Mouse (Mus musculus) retina, postnatal 7 days (tissue): Measurements from ENCODE around the gene Ttll6.

Experiments used
- DNase-seq: peaks from one replicate; pipeline ENCODE4 v3.0.0-alpha.2; 2012; ENCODE audit warnings: low read depth, low spot score

Gene Ttll6

DNA sequence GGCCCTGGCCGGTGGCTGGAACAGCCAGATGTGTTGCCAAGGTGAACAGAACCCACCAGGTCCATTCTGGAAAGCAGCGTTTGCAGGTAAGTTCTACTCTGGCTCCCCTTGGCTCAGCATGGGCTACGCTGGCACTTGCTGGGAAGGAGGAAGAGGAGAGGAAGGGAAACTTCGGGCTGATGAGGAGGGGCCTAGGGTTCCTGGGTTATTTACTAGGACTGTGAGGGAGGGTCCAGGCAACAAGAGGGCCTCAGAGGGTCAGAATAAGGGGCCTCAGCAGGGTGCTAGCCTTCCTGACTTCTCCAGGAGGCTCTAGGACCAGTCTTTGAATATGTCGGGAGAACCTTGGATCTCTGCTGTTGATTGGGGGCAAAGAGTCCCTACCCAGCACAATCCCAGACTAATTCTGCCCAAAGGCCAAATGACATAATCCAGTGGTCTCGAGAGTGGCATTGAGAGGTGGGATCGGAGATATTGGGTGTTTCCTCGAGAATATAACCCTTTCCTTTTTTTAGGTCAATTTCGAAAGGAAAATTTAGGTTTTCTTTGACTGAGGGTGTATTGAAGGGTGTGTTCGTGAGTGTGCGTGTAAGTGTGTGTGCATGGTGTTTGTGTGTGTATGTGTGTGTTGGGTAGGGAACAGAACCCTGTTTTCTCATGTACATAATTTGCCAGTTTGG, 61.5 kb downstream of the Ttll6 start:
- DNase-seq: no peak

DNA sequence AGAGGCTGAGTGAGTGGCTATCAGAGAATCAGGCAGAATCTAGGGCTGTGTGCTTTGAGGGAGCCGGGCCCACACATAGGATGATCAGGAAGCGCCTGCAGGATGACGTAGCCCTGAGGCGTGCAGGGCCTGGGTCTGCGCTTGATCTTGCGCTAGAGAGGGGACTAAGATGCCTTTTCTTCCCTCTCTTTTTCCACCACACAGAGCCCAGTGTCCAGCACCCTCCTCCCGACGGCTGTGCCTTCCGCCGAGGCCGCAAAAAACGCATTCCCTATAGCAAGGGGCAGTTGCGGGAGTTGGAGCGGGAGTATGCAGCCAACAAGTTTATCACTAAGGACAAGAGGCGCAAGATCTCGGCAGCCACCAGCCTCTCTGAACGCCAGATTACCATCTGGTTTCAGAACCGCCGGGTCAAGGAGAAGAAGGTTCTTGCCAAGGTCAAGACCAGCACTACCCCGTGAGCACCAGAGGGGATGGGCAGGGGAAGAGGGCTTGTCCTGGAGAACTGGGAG, 62.2 kb downstream of the Ttll6 start:
- no peak for DNase-seq

DNA sequence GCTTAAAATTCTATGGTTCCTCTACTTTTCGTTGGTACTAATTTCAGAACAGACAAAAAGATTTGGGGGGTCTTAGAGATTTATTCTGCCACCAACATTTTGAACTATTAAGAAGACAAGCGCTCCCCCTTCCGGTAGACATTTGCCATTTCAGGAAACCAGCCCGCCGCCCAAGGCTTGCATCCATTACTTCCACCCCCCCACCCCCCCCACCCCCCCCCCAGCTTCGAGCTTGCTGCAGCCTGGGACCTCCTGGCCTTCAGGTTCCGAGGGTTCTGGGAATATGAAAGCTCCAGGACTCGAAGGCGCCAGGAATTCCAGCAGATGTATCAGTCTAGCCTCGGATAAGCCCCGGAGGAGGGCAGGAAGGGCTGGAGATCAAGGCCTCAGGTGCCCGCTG, 65.1 kb downstream of the Ttll6 start:
- DNase-seq: no peak

DNA sequence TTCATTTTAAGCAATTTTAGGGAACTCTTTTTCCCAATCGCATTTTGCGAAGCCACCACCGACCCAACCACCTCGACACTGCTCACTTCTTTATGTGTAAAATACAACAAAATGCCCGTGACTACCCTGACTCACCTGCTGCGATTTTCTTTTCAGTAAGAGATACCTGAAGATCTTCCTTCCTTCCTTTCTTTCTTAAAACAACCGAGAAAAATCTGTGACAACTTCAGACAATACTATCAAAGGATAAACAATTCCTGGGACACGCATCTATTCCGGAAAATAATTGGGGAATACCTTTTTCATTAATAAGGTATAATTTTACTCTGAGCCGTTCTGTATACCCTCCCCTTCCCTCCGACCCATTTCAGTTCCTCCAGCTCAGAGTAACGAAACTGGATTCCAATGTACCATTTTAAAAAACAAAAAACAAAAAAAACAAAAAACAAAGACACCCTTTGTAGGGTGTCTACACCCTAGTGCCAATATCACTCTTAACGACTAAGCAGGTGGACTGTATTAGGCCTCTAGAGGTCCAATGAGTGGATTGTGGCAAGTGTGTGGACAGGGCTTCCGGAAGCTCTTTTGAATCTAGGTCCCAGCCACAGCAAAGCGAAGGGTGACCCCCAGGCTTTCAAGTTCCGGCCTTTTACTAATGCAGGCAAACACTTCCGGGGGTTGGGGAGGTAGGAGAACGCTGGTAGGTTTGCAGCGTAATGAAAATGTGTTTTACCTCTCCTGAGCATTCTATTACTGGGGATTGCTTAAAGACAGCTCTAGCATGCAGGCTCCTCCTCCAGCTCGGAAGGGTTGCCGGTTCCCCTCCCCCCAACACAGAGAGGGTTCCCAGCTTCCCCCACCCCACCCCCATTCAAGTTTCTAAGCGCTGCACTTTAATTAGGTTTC, 65.8 kb downstream of the Ttll6 start:
- DNase-seq: no peak

DNA sequence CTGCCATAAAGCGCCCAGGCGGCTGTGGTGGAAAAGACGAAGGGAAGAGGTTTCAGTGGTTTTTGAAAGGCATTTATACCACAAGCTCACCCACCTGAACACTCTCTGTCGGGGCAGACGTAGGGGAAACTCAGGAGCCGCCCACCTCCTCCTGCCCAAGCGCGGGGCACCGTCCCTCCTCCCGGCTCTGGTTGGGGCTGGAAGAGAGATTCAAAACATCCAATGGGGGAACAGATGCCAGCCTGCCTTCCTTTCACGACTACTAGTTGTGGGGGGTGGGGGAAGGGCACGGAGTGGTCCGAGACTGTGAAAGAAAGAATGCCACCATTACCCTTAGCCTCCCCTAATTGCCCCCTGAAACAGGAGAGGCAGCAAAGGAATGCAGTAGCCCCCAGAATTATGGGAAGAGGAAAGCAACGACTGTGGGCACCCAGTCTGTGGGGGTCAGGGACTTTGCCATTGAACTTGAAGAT, 66.6 kb downstream of the Ttll6 start:
- no peak for DNase-seq

DNA sequence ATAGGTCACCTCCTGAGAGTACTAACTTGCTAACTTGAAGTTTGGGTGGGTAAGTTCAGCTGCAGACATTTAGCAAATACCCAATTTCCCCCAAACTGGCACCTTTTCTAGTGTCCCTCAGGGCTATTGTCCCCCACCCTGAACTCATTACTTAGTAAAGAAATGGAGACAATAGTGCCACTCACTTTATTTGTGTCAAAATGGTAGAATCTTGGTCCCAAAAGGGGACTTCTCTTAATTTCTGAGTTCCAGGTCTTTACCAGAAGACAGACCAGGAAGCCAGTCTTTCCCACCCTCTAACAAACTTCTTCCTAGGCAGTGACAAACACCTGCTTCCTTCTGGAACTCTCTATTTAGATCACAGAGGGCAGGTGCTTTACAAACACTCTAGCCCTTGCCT, 68.2 kb downstream of the Ttll6 start:
- DNase-seq: no peak

DNA sequence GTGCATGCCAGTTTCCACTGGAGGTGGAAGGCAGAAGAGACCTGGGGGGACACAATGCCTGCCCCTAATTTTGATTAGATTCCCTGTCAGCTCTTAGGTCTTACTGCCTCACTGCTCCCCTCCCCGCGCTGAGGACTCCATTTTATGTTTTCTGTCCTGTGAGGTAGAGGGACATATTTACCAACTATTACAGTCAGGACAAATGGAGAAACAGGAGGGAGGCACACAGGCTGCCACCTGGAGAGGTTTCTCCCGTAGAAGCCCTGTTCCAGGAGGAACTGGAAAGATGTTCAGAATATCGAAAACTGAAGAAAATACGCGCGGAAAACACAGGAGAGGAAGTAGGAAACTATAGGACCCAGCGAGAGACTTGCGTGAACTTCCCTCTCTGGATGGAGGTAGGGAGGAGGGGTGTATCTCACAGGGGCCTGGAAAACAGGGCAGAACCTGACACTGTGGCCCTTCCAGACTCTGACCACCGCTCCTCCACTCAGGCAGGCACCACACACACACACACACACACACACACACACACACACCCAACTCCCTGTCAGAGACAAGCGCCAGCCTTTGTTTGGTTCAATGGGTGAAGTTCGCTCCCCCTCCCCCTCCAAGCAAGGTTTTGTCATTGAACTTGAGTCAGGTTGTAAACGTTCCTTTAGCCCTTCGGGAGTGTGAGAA, 69.0 kb downstream of the Ttll6 start:
- DNase-seq: no peak

DNA sequence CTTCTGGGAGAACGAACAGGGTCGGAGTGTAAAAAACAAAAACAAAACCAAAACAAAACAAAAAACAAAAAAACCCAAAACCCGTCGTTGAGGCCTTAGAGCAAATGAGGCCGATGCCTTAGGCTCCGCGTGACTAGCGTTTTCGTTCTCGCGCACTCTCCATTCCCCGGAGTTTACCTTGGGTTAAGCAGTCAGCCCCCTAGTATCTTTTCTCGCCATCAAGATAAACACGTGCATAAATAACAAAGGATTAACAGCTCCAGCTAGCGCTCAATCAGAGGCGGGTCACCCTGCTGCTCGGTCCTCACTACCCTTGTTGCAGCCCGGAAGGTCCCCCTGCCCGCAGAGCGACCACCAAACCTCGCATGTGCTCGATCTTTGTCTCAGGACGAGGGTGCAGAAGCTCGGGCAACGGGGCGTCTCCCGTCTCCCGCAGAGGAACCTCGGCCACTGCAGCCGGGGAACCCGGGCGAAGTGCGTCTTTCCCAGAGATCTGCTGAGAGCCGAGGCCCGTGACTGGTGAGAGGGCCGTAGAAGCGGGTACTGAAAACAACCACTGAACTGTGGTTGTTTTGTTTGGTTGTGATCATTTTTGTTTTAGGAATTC, 69.7 kb downstream of the Ttll6 start:
- DNase-seq: no peak

DNA sequence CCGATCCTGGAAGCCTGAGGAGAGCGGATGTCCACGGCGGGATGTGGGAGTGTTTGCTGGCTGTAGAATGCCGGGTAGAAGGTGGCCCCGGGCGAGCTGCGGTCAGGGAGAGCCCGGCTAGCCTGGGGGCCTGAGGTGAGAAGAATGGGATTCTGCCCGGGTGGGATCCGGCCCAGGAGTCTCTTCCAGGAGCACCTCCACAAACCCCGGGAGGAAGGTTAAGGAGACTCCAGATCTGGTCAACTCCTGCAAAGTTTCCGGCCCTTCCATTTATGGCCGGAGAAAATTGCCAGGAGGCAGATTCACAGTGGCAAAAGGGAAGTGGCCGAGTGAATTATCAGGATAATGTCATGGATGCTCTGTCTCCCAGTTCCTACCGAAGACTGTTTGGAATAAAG, 70.2 kb downstream of the Ttll6 start:
- DNase-seq: no peak

DNA sequence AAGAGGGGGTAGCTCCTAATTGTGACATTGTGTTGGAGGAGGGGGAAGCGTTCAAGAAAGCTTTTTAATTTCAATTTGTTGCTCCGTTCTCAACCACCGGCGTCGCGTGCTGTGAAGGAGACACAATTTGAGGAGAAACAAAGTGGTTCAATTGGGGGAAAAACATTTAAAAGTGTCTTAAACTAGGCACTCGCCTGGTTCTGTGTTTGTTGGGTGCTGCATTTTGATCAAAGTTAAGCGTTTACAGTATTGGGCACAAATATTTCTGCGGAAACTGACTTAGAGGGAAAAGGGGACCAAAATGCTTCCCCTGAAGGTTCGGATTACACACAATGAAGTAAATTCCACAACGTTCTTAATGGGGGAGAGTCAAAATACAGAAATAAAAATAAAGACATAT, 70.8 kb downstream of the Ttll6 start:
- DNase-seq: no peak

DNA sequence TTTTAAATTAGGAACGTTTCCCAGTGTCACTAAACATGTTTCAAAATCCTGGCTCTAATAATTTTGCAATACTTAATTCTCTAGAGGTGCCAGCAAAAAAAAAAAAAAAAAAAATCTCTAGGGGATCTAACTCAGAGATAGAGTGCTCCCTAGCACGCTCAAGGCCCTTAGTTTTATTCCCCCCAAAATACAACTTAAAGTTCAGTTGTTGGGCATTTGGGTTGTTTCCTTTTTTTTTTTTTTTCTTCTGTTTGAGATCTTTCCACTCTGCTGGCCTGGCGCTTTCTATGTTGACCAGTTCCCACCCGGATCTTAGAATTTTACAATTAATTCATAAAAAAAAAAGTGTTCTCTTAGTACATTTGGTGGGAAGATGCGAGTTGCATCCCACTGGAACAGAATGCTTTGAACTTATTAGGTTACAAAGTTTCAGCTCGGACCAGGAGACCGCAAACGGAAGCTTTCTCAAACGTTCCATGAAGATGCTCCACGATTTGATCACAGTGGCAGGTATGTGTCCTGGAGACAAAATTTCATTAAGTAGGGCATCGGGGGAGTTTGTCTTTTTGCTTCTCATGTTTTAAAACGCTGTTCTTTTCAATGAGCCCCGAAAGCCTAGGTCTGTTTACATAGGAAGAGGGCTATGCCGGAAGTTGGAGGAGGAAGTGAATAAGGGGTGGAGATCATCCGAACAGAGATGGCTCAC, 72.0 kb downstream of the Ttll6 start:
- DNase-seq: no peak
